Mouse (Mus musculus) thymus, postnatal 25 days (tissue): ENCODE data around the gene Wfdc21.
A peak's percentile ranks its signal among the peaks of the same experiment; 100 is the strongest.

Experiments used
- DNase-seq: peaks from one replicate; pipeline ENCODE4 v3.0.0; 2022

The Wfdc21 gene

GRCm38 (mm10) chr11:83746681-83747080 lies at the start of gene Wfdc21:
Gene Wfdc21 (plus strand): TSS chr11:83746940.
- no peak for DNase-seq

GRCm38 (mm10) chr11:83703705-83704104 lies 43.0 kb upstream of the Wfdc21 start, which contains the start of gene Wfdc17:
Gene Wfdc17 (plus strand): TSS chr11:83703991.
- DNase-seq = no peak

DNA sequence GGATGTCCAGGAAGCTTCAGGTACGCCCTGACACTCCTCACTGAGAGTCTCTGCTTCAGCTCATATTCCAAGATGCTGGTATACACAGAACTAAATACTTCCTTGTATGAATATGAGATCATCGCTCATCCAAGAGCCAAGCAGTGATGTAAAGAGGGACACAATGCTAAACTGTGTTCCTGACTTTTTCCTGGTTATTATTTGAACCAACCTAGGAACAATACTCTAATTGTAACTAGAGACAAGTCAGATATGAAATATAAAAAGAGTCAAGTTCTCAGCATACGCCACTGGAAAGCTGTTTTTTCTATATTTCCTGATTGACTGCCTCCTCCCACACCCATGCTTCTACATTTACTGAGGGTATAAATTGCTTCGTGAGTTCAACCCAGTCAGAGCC lies 38.0 kb upstream of the Wfdc21 start, which contains the start of gene Wfdc18:
TSS of gene Wfdc18 (plus strand) at position 301 of the 400 bp plus-strand sequence.
- DNase-seq = no peak

DNA sequence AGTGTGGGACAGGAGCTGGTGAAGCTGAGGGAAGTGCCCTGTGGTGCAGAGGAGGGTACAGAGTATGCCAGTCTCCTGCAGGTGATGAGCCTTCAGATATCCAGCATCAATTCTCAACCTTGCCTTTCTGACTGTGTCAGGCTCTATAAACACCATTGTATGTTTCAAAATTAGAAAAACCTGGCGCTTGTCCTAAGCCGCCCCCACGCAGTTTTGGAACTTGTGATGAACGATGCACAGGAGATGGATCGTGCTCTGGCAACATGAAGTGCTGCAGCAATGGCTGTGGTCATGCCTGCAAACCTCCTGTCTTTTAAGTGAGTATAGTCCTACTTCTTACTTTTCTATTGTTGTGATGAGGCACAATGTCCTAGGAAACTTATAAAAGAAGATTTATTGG lies 37.1 kb upstream of the Wfdc21 start:
- no peak for DNase-seq

- DNase-seq = no peak
Observed at GRCm38 (mm10) chr11:83712671-83713070, 34.1 kb upstream of the Wfdc21 start.

GRCm38 (mm10) chr11:83713925-83714324 lies 32.8 kb upstream of the Wfdc21 start:
- no peak for DNase-seq

GRCm38 (mm10) chr11:83717042-83717665 lies 29.6 kb upstream of the Wfdc21 start:
- no peak for DNase-seq

DNA sequence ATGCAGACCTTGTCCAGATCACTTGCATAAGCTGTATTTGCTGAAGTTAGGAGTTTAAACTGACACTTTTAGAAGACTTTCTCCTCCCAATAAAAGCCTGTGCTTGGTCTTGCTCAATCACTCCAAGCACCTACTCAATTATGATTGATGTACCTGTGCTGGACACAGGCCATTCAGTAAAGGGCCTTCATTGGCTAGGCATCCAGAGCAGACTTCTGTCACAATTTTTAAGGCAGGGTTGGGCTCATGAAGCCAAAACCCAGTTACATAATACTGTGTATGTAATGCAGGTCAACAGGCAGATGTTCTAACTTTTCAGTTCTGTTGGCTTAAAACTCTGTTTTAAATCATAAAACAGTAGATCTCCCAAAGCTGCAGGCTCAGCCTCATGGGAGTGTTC lies 26.0 kb upstream of the Wfdc21 start:
- DNase-seq = no peak

DNA sequence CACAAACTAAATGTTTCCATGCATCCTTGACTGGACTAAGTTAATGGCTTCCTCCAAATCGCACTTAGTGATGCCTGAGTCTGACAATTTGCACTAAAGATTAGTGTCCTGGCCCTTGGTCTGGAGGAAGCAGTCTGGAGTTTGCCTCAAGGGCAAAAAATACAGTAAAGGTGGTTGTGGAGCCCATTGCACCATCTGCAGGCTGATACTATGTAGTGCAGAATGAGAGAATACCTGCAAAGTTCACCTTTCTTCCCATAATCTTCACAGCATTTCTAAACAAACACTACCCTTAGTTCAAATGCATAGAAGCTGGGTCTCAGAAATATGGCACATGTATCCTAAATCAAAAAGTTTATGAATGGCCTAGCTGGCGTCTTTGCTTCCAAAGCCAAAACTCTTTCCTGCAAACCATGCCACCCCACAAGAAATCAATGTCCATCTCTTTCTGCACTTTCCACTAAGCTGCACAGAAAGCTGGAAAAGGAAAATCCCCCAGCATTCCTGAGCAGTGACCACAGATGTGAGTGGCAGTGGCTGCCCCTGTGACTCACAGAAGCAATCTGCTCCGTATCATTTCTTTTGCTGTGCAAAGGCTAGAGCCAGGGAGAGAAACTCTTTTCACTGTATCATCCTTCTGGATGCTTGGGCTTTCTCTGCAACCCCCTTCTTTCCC lies 17.8 kb upstream of the Wfdc21 start:
- no peak for DNase-seq

DNA sequence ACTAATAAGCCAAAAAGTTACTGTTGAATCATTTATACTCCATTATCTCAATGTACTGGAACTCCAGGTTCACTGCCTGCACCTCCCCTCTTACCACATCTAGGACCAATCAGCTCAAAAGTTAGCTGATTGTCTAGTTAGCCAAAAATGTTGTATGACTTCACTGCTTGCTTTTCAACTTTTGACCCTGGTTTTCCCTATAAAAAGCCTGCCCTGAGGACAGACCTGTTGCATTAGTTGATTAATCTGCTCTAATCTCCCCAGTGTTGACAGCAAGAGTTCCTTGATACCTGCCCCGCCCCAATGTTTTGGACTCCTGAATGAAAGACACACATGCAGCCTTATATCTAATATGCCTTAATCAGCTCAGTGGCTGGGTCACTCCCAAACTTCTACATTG lies 15.6 kb upstream of the Wfdc21 start:
- no peak for DNase-seq

GRCm38 (mm10) chr11:83733071-83733640 lies 13.6 kb upstream of the Wfdc21 start:
- no peak for DNase-seq

DNA sequence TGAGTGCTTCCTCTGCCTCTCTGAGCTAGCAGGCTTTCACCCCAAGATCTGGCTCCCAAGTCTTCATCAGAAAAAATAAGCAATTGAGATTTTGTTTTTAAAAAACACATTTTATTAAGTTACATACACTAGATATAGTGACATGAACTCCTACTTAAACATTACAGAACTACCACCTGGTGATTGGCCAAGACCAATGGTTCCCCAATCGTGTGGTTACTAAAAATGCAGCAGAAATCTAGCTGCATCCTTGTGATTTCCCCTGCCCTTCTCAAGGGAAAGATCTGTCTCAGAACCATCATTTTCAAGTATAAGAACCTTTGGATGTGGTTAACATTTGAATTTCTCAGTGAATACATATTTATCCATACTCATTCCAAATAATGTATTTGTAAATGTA lies 12.5 kb upstream of the Wfdc21 start:
- no peak for DNase-seq

DNA sequence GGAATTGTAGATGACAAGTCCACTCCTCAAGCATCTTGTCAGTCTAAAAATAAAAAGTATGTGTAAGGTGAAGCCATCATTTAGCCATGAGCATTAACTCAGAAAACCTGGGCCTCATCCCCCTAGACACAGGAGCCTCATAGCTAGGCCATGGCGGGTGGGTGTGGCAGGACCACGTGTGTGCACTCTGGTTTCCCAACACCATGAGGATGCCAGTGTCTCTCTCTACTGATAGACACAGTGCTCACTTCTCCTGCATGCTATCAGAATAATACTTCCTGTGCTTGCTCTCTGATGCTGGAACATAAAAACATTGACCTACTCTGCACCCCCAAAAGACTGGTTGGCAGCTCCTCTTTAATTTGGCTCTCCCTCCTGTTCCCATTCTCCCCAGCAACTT lies 10.9 kb upstream of the Wfdc21 start:
- DNase-seq = no peak

DNA sequence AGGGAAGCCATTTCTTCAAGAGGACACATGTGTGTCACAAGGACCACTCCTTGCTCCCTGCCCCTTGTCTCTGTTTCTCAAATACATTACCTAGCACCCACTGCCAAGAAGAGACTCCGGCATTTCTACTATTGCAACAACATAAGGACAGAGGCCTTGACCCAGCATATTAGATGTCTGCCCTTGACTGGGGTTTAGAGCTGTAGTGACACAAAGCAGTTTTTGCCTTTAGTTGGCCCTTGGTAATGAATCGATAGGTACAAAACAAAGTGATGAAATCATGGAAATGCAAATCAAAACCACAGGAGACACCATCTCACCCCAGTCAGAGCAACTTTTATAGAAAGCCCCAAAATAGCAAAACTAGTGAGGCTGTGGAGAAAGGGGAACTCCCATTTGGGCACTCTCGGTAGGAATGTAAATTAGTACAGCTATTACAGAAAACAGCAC lies 9.6 kb upstream of the Wfdc21 start:
- DNase-seq = no peak

DNA sequence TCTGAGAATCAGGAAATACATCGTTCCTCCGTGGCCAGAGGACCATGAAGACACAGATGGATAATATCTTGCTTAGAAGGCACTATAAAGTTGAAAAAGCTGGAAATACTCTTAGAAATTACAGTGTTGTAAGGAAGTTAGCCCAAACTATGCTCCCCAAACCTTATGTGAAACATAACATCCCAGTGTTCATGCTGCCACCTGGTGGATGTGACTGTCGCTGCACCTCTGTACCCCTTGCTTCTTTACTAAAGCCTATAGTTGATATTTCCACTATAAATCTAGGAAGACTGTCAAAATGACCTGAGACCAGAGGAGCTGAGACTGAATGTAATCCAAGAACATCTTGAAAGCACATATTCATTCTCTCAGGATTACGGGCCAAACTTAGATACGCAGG lies 7.5 kb upstream of the Wfdc21 start:
- DNase-seq = peak; percentile 67

DNA sequence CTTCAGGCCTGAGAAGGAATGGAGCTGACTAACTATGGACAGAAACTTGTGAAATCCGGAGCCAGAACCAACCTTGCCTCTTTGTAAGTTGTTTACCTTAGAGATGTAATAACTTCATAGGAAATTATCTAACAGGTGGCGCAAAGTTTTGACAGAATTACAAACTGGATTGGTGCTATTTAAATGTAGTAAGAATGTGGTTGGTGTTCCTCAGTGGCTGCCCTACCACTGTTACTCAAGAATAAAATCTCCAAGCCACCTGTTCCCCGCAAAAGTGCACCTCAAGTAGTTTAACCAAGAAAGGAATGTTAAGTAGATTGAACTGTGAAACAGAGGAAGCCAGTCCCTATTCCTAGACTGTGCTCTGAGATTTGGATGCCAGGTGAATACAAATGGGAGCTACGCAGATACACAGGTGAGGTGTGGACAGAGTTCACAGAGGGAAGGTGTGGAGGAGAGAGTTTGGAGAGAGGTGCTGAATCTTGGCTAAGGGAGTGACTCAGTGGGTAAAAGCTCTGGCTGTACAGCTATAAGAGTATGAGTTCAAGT lies 6.2 kb upstream of the Wfdc21 start:
- DNase-seq = no peak

DNA sequence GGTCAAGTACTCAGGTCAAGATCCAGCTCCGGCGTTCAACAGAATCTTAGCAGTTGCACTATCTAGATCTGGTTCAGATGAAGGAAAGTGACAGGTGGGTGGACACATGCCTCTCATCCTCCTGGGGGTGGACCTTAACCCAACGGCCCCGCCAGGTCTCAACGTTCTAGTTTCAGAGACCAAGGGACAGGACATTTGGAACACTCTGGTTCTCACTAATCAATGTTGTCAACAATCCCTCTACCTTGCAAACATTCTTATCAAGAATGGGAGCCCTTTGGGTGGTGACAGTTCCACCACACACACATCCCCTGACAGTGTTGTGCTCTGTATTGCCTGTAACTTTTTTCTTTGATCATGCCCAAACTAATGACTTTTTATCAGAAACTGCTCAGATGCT lies 4.9 kb upstream of the Wfdc21 start:
- no peak for DNase-seq

DNA sequence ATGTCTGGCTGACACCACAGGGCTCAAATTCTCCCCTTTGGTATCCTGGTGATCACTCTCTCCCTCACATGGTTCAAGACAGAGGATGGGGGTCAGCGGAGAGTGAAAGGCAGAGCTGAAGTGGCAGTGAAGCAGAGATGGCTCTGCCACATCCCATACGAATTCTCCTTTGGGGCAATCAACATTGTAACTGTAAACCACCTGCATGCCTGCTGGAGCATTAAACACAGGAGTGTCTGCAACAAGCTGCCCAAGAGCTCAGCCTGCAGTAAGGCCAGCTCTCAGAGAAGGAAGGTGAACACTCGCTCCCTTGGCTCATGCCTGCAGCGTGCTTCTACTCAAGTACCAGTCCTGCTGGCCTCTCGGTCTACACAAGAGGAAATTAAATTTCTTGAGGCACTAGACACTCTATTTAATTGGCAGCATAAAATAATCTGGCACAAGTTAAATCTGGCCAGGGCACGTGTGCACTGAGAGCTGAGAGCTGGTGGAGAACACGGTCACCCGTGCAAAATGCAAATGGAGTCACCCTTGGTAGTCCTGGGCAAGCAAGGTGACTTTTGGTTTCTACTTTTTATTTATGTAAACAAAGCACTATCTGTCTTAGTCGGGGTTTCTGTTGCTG lies 3.9 kb upstream of the Wfdc21 start:
- no peak for DNase-seq

GRCm38 (mm10) chr11:83743525-83743924 lies 3.2 kb upstream of the Wfdc21 start:
- DNase-seq = no peak

DNA sequence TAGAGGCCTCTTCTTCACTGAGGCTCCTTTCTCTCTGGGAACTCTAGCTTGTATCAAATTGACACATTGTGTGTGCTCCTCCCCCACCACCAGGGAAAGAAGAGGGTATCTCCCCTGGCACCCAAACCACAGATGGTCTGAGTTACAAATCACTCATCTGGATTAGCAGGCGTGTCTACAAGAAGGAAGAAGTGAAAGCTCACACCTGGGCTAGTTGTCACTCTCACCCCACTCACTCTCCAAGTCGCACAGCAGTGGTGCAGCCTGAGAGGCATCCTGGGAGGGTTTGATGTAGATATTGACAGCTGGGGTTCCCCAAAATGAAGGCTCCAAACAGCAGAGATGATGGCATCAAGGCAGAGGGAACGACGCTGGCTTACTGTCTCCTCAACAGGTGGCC lies 588 bp upstream of the Wfdc21 start:
- no peak for DNase-seq

DNA sequence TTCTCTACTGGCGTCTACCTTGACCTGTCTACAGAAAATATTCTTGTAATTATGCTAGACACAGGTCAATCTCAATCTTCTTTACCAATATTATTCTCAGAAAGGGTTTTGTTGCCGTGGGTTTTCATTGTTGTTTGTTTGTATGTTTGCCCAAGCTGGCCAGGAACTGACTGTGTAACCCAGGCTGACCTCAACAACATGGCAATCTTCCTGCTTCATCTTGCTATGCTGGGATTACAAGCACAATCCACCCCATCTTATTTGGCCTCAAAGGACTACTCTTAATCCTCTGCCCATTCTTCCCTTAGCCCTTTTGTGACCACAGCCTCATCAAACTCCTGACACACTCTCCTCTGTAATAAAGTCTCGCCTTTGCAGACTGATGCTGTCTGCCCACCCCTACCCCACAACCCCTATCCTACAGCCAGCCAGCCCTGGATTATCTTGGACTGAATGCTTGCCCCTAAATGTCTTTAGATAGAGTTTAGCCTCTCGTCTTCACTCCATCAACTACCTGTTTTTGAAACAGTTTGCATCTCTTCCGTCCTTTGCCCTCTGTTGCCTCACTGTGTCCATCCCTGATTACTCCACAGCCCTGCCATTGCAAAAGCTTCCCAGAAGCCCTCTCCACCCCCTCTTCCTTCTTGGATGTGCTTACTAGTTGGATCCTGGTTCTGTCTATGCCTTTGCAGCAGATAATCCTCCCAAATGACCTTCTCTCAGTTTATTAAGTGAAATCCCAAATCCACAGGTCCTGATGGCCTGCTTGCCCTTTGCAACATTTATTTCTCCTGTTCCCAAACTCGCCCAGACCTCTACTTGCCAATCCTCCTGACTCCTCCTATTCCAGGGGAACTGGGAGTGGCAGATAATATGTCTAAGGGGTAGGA lies 881 bp downstream of the Wfdc21 start:
- DNase-seq = no peak

GRCm38 (mm10) chr11:83753581-83754181 lies 6.9 kb downstream of the Wfdc21 start, which contains the start of gene Heatr6:
Gene Heatr6 (plus strand): TSS chr11:83753696.
- DNase-seq = peak; percentile 87
